Mouse (Mus musculus) kidney, postnatal 36 days (tissue): Measurements from ENCODE around the gene Mypn.
A peak's percentile ranks its signal among the peaks of the same experiment; 100 is the strongest.

Experiments
- DNase-seq, 2 experiments: peaks; one replicate each; pipeline ENCODE4 v3.0.0; 2021 to 2022; ENCODE audit warnings: mixed read lengths in 2 of 2

Gene Mypn

GRCm38 (mm10) chr10:63154226-63154625 lies 49.5 kb downstream of the Mypn start:
- DNase-seq, result peak; percentile 35 to 45

GRCm38 (mm10) chr10:63153563-63153962 lies 50.2 kb downstream of the Mypn start:
- DNase-seq, result peak; percentile 76 to 90

- DNase-seq, result no peak
Observed at GRCm38 (mm10) chr10:63152358-63152757, 51.4 kb downstream of the Mypn start.

- DNase-seq, result peak; percentile 62 to 65
Observed at GRCm38 (mm10) chr10:63142660-63143059, 61.1 kb downstream of the Mypn start.

GRCm38 (mm10) chr10:63136436-63136835 lies 67.3 kb downstream of the Mypn start:
- DNase-seq, result no peak

GRCm38 (mm10) chr10:63135680-63136079 lies 68.1 kb downstream of the Mypn start:
- DNase-seq, result no peak

- no peak for DNase-seq
Observed at GRCm38 (mm10) chr10:63133326-63133725, 70.4 kb downstream of the Mypn start.

GRCm38 (mm10) chr10:63132356-63132755 lies 71.4 kb downstream of the Mypn start:
- no peak for DNase-seq

GRCm38 (mm10) chr10:63130500-63130899 lies 73.3 kb downstream of the Mypn start:
- no peak for DNase-seq

- DNase-seq, result no peak
Observed at GRCm38 (mm10) chr10:63128256-63128655, 75.5 kb downstream of the Mypn start.

GRCm38 (mm10) chr10:63127156-63127555 lies 76.6 kb downstream of the Mypn start:
- DNase-seq, result no peak

GRCm38 (mm10) chr10:63126116-63126515 lies 77.6 kb downstream of the Mypn start:
- DNase-seq, result no peak

- peak in 1 of 2 experiments; percentile 42 for DNase-seq
Observed at GRCm38 (mm10) chr10:63125343-63125742, 78.4 kb downstream of the Mypn start.

GRCm38 (mm10) chr10:63124016-63124415 lies 79.7 kb downstream of the Mypn start:
- DNase-seq, result no peak

- DNase-seq, result no peak
Observed at GRCm38 (mm10) chr10:63123141-63123540, 80.6 kb downstream of the Mypn start.

- DNase-seq, result peak; percentile 69 to 80
Observed at GRCm38 (mm10) chr10:63122516-63122915, 81.2 kb downstream of the Mypn start.

- DNase-seq, result no peak
Observed at GRCm38 (mm10) chr10:63121961-63122360, 81.8 kb downstream of the Mypn start.

GRCm38 (mm10) chr10:63119916-63120315 lies 83.8 kb downstream of the Mypn start:
- DNase-seq, result no peak

- no peak for DNase-seq
Observed at GRCm38 (mm10) chr10:63117583-63117982, 86.2 kb downstream of the Mypn start.

GRCm38 (mm10) chr10:63116376-63116775 lies 87.4 kb downstream of the Mypn start:
- DNase-seq, result no peak

- DNase-seq, result no peak
Observed at GRCm38 (mm10) chr10:63115881-63116280, 87.9 kb downstream of the Mypn start.

- DNase-seq, result no peak
Observed at GRCm38 (mm10) chr10:63113716-63114360, 89.9 kb downstream of the Mypn start.

- peak; percentile 8 to 25 for DNase-seq
Observed at GRCm38 (mm10) chr10:63113027-63113604, 90.6 kb downstream of the Mypn start.

- no peak for DNase-seq
Observed at GRCm38 (mm10) chr10:63100657-63101056, 103.1 kb downstream of the Mypn start.
